Mouse (Mus musculus): ENCODE results near the gene Dnm2.

DNA sequence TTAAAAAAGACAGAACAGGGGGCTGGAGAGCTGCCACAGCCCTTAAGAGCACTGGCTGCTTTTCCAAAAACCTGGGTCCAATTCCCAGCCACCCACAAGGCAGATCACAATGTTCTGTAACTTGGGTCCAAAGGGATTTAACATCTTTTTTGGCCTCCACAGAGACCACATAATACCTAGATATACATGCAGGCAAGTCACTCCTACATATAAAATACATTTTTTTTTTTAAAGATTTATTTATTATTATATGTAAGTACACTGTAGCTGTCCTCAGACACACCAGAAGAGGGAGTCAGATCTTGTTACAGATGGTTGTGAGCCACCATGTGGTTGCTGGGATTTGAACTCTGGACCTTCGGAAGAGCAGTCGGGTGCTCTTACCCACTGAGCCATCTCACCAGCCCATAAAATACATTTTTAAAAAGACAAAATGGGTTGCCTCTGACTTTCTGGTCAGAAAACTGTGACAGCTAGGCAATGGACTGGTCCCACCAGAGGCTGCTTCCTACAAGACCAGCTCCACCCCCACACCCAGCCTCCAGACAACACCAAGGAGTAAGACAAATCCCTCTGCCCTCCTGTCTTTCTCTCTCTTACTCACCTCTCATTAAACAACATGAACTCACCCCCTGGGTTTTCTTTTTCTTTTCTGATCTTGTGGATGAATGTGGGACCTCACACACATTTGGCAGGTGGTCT is 102.5 kb downstream of the Dnm2 start:
- TF ChIP-seq CTCF (IDR thresholded peaks at IDR 0.05; ENCODE audit: extremely low read depth, insufficient read depth, low read length) = no peak
- no peak for TF ChIP-seq POLR2A (IDR thresholded peaks at IDR 0.05; ENCODE audit: extremely low read depth, insufficient read depth, low read length)
